Mouse (Mus musculus): ENCODE data around the gene Apba2. TPM values are rescaled to one million over a fixed set of nuclear protein-coding genes. Genes with fewer than 3 reads are reported as not detected.
A peak's percentile ranks its signal among the peaks of the same experiment; 100 is the strongest.

The Apba2 gene
- polyA plus RNA-seq, 1 experiment from 2014 or later: 123 TPM

DNA sequence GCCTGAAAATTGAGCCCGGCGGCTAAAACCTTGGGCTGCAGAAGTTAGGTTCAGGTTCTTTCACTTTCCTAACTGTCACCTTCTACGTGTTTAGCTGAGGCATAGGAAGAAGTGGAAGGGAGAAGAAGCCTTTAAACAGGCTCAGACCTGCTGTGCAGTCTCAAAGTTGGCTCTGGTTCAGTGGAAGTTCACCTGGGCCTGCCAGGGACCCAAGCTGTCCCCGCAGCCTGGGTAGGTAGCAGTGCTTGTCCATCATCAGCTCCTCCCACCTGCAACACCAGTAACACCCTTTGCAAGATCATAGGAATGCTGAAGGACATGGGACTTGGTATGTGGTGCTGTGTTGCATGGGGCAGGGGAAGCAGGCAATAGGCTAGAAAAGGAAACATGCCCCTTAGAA lies 17.6 kb downstream of the Apba2 start:
- H3K4me1 ChIP-seq (ENCODE audit: control insufficient read depth, insufficient read depth, low read length): peaks cover 15% of the 10 kb centered on the region
- WGBS: 41% methylated on average over 4 of the region's 4 CpGs
- no peak for DNase-seq (ENCODE audit: low spot score)
- no peak overlapping the region for H3K4me3 ChIP-seq (ENCODE audit: low read depth, low read length)
- no peak overlapping the region for H3K9ac ChIP-seq (ENCODE audit: low read length)
- H3K36me3 ChIP-seq (ENCODE audit: control insufficient read depth, insufficient read depth, low read length): no peaks in the 10 kb centered on the region
- H3K4me2 ChIP-seq (ENCODE audit: low read depth): no peak overlapping the region
- ATAC-seq (ENCODE audit: insufficient read depth, low FRiP score, low TSS enrichment): no peak
- no peaks in the 10 kb centered on the region for H3K9me3 ChIP-seq (ENCODE audit: control insufficient read depth, low read length)
- H3K27me3 ChIP-seq (ENCODE audit: control insufficient read depth, insufficient read depth, low read length): no peaks in the 10 kb centered on the region
- H3K27ac ChIP-seq (ENCODE audit: low read depth, low read length): peak overlapping the region; percentile 41; the same call in 1 of the 2 replicates

DNA sequence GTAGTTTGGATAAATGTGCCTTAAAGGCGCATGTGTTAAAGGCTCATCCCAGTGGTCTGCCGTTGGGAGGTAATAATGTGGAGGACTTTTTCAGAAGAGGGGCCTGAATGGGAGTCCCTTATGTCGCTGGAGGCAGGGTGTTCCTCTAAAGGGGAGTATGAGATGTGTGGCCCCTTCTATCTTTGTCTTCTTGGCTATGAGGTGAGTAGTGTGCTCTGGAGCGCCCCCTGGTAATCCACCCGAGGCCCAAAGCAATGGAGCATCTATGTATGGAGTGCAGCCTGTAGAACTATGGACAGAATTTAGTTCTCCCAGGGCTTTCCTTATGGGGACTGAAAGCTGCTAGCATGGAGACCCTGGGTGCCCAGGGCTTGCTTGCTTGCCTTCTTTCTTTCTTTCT lies 18.0 kb downstream of the Apba2 start:
- no peak overlapping the region for H3K9ac ChIP-seq (ENCODE audit: low read length)
- no peak overlapping the region for H3K4me2 ChIP-seq (ENCODE audit: low read depth)
- H3K4me3 ChIP-seq (ENCODE audit: low read depth, low read length): no peak overlapping the region
- peak overlapping the region; percentile 41; the same call in 1 of the 2 replicates for H3K27ac ChIP-seq (ENCODE audit: low read depth, low read length)
- no peaks in the 10 kb centered on the region for H3K27me3 ChIP-seq (ENCODE audit: control insufficient read depth, insufficient read depth, low read length)
- no peaks in the 10 kb centered on the region for H3K9me3 ChIP-seq (ENCODE audit: control insufficient read depth, low read length)
- no peak for ATAC-seq (ENCODE audit: insufficient read depth, low FRiP score, low TSS enrichment)
- H3K36me3 ChIP-seq (ENCODE audit: control insufficient read depth, insufficient read depth, low read length): no peaks in the 10 kb centered on the region
- 63% methylated on average over 5 of the region's 5 CpGs for WGBS
- H3K4me1 ChIP-seq (ENCODE audit: control insufficient read depth, insufficient read depth, low read length): peaks cover 15% of the 10 kb centered on the region
- no peak for DNase-seq (ENCODE audit: low spot score)

DNA sequence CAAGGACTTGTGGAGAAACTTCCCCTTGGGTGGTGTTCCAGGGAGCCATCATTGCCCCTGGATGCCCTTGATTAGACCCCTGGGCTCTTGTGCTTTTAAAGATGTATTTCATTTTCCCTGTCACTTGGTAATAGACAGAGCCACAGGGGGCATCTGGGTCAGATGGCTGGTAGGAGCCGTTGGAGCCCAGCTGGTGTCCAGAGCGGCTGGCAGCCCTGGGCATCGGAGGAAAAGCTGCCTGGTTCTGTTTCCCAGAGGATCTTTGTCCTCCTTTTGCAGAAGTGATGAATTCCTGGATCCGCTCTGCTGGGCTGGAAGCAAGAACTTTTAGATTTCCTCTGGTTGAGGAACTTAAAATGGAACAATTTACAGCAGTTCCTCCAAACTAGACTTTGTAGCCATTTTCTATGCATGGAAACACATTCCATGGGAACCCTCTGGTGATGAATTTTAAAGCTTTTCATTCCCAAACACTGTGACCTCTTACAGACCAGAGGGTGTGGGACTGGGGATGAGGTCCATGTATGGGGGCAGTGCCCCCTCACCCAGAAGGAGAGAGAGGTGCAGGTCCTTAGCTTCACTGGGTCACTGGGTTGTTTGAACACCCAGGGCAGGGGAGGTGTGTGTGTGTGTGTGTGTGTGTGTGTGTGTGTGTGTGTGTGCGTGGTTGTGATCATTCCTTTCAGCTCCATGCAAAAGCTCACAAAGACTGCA lies 20.3 kb downstream of the Apba2 start:
- ATAC-seq (ENCODE audit: insufficient read depth, low FRiP score, low TSS enrichment) (peak; percentile 58), DNase-seq (ENCODE audit: low spot score) (peak; percentile 54)
- 26% methylated on average over 5 of the region's 5 CpGs for WGBS
- H3K36me3 ChIP-seq (ENCODE audit: control insufficient read depth, insufficient read depth, low read length): no peaks in the 10 kb centered on the region
- peaks cover 15% of the 10 kb centered on the region for H3K4me1 ChIP-seq (ENCODE audit: control insufficient read depth, insufficient read depth, low read length)
- H3K9ac ChIP-seq (ENCODE audit: low read length): no peak overlapping the region
- H3K27ac ChIP-seq (ENCODE audit: low read depth, low read length): peak overlapping the region; percentile 76
- no peaks in the 10 kb centered on the region for H3K27me3 ChIP-seq (ENCODE audit: control insufficient read depth, insufficient read depth, low read length)
- H3K9me3 ChIP-seq (ENCODE audit: control insufficient read depth, low read length): no peaks in the 10 kb centered on the region
- no peak overlapping the region for H3K4me3 ChIP-seq (ENCODE audit: low read depth, low read length)
- H3K4me2 ChIP-seq (ENCODE audit: low read depth): no peak overlapping the region

DNA sequence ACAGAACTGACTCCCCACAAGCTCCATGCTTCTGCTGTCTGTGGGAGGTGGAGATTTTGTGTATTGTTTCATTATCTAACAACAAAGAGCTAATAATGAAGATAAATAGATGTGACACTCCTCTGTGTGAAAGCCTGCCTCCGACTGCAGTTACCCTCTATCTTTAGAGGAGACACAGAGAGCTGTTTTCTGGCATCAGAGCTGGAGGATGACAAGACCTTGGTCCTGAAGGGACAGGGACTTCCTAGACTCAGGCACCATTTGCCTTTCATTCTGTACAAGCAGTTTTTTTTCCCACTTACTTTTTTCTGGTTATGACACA lies 20.9 kb downstream of the Apba2 start:
- DNase-seq (ENCODE audit: low spot score) (no peak), ATAC-seq (ENCODE audit: insufficient read depth, low FRiP score, low TSS enrichment) (peak; percentile 47; the same call in 1 of the 2 replicates)
- no peaks in the 10 kb centered on the region for H3K9me3 ChIP-seq (ENCODE audit: control insufficient read depth, low read length)
- H3K4me1 ChIP-seq (ENCODE audit: control insufficient read depth, insufficient read depth, low read length): peaks cover 15% of the 10 kb centered on the region
- no peak overlapping the region for H3K9ac ChIP-seq (ENCODE audit: low read length)
- 17% methylated on average over 1 of the region's 1 CpGs for WGBS
- peak overlapping the region; percentile 76 for H3K27ac ChIP-seq (ENCODE audit: low read depth, low read length)
- no peaks in the 10 kb centered on the region for H3K27me3 ChIP-seq (ENCODE audit: control insufficient read depth, insufficient read depth, low read length)
- H3K36me3 ChIP-seq (ENCODE audit: control insufficient read depth, insufficient read depth, low read length): no peaks in the 10 kb centered on the region
- H3K4me3 ChIP-seq (ENCODE audit: low read depth, low read length): no peak overlapping the region
- no peak overlapping the region for H3K4me2 ChIP-seq (ENCODE audit: low read depth)

DNA sequence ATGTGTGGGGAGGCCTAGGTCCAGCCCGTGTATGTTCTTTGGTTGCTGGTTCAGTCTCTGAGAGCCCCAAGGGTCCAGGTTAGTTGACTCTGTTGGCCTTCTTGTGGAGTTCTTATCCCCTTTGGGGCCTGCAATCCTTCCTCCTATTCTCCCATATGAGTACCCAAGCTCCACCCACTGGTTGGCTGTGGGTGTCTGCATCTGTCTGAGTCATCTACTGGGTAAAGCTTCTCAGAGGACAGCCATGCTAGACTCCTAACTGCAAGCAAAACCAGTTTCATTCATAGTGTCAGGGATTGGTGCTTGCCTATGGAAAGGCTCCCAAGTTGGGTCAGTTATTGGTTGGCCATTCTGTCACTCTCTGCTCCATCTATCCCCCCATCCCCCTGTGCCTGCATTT lies 29.8 kb downstream of the Apba2 start:
- Histone ChIP-seq H3K27me3 (ENCODE audit: control insufficient read depth, insufficient read depth, low read length) (no peaks in the 10 kb centered on the region), H3K9me3 (ENCODE audit: control insufficient read depth, low read length) (no peaks in the 10 kb centered on the region), H3K27ac (ENCODE audit: low read depth, low read length) (no peak overlapping the region), H3K4me2 (ENCODE audit: low read depth) (no peak overlapping the region), H3K4me3 (ENCODE audit: low read depth, low read length) (no peak overlapping the region), H3K36me3 (ENCODE audit: control insufficient read depth, insufficient read depth, low read length) (0 out of 2 replicates have a peak, but pooled peaks cover 2% of the 10 kb centered on the region), H3K9ac (ENCODE audit: low read length) (no peak overlapping the region), H3K4me1 (ENCODE audit: control insufficient read depth, insufficient read depth, low read length) (no peaks in the 10 kb centered on the region)
- WGBS: 96% methylated on average over 1 of the region's 1 CpGs
- no peak for ATAC-seq (ENCODE audit: insufficient read depth, low FRiP score, low TSS enrichment)
- DNase-seq (ENCODE audit: low spot score): no peak

DNA sequence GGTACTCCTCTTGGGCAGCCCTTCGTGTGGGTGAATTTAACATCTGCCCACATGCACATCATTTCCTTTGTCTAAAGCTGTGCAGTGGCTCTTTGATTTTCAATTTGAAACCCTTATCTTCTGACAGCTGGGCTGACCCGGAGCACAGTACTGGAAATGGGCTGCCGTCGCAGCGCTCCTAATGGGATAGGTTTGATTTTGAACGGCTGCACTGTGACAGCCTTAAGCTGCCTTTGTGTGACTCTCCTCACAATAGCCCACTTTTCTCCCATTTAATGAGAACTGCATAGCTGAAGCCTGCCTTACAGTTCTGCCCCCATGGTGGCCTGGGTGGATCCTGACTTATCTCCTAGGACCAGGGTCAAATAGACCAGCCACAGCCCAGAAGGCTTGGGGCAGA lies 31.9 kb downstream of the Apba2 start:
- Histone ChIP-seq H3K4me2 (ENCODE audit: low read depth) (no peak overlapping the region), H3K4me3 (ENCODE audit: low read depth, low read length) (no peak overlapping the region), H3K27me3 (ENCODE audit: control insufficient read depth, insufficient read depth, low read length) (no peaks in the 10 kb centered on the region), H3K9ac (ENCODE audit: low read length) (no peak overlapping the region), H3K36me3 (ENCODE audit: control insufficient read depth, insufficient read depth, low read length) (0 out of 2 replicates have a peak, but pooled peaks cover 2% of the 10 kb centered on the region), H3K4me1 (ENCODE audit: control insufficient read depth, insufficient read depth, low read length) (no peaks in the 10 kb centered on the region), H3K9me3 (ENCODE audit: control insufficient read depth, low read length) (no peaks in the 10 kb centered on the region), H3K27ac (ENCODE audit: low read depth, low read length) (peak overlapping the region; percentile 61)
- no peak for DNase-seq (ENCODE audit: low spot score)
- ATAC-seq (ENCODE audit: insufficient read depth, low FRiP score, low TSS enrichment): no peak
- WGBS: 74% methylated on average over 6 of the region's 6 CpGs

DNA sequence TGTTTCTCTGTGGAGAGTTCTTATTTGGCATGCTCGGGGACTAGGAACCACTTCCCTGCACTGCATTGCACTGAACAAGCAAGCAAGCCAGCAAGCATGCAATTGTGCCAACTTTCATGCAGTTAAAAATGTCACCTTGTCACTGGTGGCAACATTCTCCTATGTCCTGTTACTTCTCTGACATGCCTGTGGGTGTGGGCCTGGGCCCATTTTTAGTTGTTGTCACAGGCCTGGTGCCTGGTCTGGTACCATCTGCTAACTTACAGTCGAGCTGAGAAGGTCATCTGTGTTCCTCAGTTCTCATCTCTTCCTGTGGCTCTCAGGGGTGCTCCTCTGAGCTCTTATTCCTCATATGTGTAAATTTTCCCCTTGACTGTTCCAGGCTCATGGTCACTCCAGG lies 33.8 kb downstream of the Apba2 start:
- H3K9ac ChIP-seq (ENCODE audit: low read length): no peak overlapping the region
- DNase-seq (ENCODE audit: low spot score) (no peak), ATAC-seq (ENCODE audit: insufficient read depth, low FRiP score, low TSS enrichment) (no peak)
- no peaks in the 10 kb centered on the region for H3K27me3 ChIP-seq (ENCODE audit: control insufficient read depth, insufficient read depth, low read length)
- no peaks in the 10 kb centered on the region for H3K36me3 ChIP-seq (ENCODE audit: control insufficient read depth, insufficient read depth, low read length)
- 86% methylated on average over 2 of the region's 2 CpGs for WGBS
- H3K9me3 ChIP-seq (ENCODE audit: control insufficient read depth, low read length): no peaks in the 10 kb centered on the region
- no peak overlapping the region for H3K4me3 ChIP-seq (ENCODE audit: low read depth, low read length)
- H3K4me1 ChIP-seq (ENCODE audit: control insufficient read depth, insufficient read depth, low read length): peaks cover 6% of the 10 kb centered on the region; the same call in 1 of the 2 replicates
- H3K4me2 ChIP-seq (ENCODE audit: low read depth): no peak overlapping the region
- no peak overlapping the region for H3K27ac ChIP-seq (ENCODE audit: low read depth, low read length)

DNA sequence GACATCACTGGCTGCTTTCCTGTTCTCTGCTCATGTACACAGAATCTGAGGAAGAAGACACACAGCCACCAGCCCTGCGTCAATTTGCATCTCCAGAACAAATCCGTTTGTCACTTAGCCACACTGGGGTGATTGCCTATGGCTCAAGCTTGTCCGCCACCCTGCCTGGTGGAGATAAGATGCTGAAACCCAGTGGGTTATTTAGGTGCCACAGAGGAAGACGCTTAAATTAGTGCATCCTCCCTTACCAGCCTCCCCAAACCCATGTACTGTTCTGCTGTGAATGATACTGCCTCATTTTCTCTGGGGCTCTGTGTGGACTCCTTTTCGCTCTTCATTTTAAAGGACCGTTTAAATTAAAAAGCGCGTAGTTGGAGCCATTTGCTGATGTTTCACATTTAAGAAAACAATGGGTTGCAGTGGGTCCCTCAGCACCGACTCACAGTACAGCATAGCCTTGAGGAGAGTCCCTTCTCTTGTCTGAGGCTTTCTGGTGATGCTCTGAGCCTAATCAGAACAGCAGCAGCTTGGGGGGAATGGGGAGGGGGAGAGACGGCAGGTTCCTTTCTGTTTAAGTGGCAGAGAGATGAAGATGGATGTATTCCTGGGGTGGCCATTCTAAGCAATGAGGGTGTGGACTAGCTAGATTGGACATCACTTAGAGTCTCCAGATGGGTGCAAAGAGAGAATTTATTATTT lies 38.1 kb downstream of the Apba2 start:
- no peaks in the 10 kb centered on the region for H3K36me3 ChIP-seq (ENCODE audit: control insufficient read depth, insufficient read depth, low read length)
- 42% methylated on average over 10 of the region's 10 CpGs for WGBS
- no peaks in the 10 kb centered on the region for H3K9me3 ChIP-seq (ENCODE audit: control insufficient read depth, low read length)
- no peaks in the 10 kb centered on the region for H3K27me3 ChIP-seq (ENCODE audit: control insufficient read depth, insufficient read depth, low read length)
- no peak overlapping the region for H3K9ac ChIP-seq (ENCODE audit: low read length)
- H3K27ac ChIP-seq (ENCODE audit: low read depth, low read length): 0 out of 2 replicates have a peak overlapping the region, but pooled peaks have one; percentile 20
- ATAC-seq (ENCODE audit: insufficient read depth, low FRiP score, low TSS enrichment): no peak
- H3K4me2 ChIP-seq (ENCODE audit: low read depth): no peak overlapping the region
- H3K4me1 ChIP-seq (ENCODE audit: control insufficient read depth, insufficient read depth, low read length): peaks cover 6% of the 10 kb centered on the region; the same call in 1 of the 2 replicates
- H3K4me3 ChIP-seq (ENCODE audit: low read depth, low read length): no peak overlapping the region
- DNase-seq (ENCODE audit: low spot score): no peak

DNA sequence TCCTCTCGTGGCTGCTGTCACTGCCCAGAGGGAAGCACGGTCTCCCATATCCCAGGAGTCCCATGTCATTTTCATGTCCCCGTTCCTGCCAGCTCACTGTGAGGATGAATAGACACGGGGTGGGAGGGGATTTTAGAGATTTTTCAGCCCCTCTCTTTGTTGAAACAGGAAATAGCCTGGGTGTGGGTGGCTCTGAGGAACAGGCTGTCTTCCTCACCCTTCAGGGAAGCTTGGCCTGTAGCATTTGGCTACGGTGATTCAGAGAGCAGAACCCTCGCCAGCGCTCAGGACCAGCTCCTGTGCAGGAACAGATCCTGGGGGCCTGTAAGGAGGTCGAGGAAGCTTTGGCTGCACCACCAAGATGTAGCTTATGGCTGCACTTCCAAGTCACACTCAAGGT lies 45.3 kb downstream of the Apba2 start:
- H3K36me3 ChIP-seq (ENCODE audit: control insufficient read depth, insufficient read depth, low read length): no peaks in the 10 kb centered on the region
- ATAC-seq (ENCODE audit: insufficient read depth, low FRiP score, low TSS enrichment): no peak
- no peaks in the 10 kb centered on the region for H3K4me1 ChIP-seq (ENCODE audit: control insufficient read depth, insufficient read depth, low read length)
- H3K27ac ChIP-seq (ENCODE audit: low read depth, low read length): no peak overlapping the region
- H3K9ac ChIP-seq (ENCODE audit: low read length): no peak overlapping the region
- no peak overlapping the region for H3K4me3 ChIP-seq (ENCODE audit: low read depth, low read length)
- H3K4me2 ChIP-seq (ENCODE audit: low read depth): no peak overlapping the region
- 82% methylated on average over 8 of the region's 8 CpGs for WGBS
- DNase-seq (ENCODE audit: low spot score): no peak
- H3K9me3 ChIP-seq (ENCODE audit: control insufficient read depth, low read length): no peaks in the 10 kb centered on the region
- no peaks in the 10 kb centered on the region for H3K27me3 ChIP-seq (ENCODE audit: control insufficient read depth, insufficient read depth, low read length)
